Mouse (Mus musculus) urinary bladder, postnatal 4 days (tissue): ENCODE results near the gene Gpx3.
"Not testable (repeated sequence)": the region's sequence is repeated elsewhere in the genome, so short reads cannot be mapped to it uniquely, and the experiment has no call there.

ENCODE experiments used
- DNase-seq, 2 experiments: peaks; one replicate each; pipeline ENCODE4 v3.0.0; 2021 to 2022; ENCODE audit warnings: low spot score in 2 of 2

Gpx3 gene

DNA sequence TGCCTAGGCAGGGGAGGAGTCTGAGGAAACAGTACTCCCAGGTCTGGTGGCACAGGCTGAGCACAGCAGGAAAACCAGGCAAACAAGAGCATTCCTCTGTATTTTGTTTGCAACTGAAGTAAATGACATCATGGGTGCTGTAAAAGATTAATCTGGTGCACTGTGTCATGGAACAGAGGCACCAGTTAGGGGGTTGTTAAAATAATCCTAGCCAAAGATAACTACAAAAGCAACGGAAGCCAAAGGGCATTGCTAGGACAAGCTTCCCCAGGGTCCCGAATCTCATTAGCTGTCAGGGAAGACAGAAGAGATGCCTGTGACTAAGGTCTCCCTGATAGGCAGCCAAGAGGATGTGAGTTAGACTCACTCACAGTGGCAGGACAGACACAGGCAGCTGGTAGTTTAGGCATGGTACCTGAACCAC, 21.2 kb upstream of the Gpx3 start:
- DNase-seq, result no peak

GRCm38 (mm10) chr11:54882671-54883070, 19.6 kb upstream of the Gpx3 start:
- peak in 1 of 2 experiments; percentile 52 for DNase-seq

- no peak for DNase-seq
Measured at GRCm38 (mm10) chr11:54884197-54884828, 17.9 kb upstream of the Gpx3 start.

DNA sequence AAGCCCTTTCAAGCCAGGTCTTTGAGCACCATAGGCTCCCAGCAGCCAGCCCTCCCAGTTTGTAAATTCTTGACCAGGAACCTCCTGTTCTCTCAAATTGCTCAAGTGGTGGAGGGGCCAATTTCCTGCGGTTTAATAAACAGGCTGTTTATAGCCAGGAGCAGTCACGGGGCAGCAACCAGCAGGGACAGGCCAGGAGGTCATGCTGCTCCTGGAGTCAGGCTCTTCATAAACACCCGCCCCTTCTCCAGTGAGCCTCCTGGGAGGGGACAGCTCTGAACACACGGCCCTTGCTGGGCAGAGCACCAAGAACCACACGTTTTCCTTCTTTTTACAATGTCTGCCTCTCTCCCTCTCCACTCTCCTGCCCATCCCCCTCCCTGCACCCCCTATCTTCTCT, 17.3 kb upstream of the Gpx3 start:
- peak in 1 of 2 experiments; percentile 64 for DNase-seq

GRCm38 (mm10) chr11:54885406-54885805, 16.8 kb upstream of the Gpx3 start:
- DNase-seq, result no peak

GRCm38 (mm10) chr11:54887927-54888326, 14.3 kb upstream of the Gpx3 start:
- no peak for DNase-seq

DNA sequence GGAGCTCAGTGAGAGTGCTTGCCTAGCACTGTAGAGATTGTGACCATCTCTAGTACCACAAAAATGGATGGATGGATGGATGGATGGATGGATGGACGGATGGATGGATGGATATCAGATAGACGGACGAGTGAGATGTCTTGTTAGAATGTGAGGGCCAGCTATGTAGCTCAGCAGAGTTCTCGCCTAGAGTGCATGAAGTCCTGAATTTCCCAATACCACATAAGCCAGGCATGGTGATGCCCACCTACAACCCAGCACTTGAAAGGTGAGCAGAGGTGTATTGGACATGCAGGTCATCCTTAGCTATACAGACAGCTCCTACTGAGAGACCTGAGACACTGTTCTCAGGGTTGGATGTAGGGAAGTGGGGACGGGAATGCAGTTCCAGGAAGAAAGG, 10.9 kb upstream of the Gpx3 start:
- no peak for DNase-seq

- DNase-seq, result no peak
Measured at GRCm38 (mm10) chr11:54892091-54892490, 10.2 kb upstream of the Gpx3 start.

- no peak for DNase-seq
Measured at GRCm38 (mm10) chr11:54894589-54894988, 7.7 kb upstream of the Gpx3 start.

GRCm38 (mm10) chr11:54896646-54897045, 5.6 kb upstream of the Gpx3 start:
- not testable (repeated sequence) for DNase-seq

DNA sequence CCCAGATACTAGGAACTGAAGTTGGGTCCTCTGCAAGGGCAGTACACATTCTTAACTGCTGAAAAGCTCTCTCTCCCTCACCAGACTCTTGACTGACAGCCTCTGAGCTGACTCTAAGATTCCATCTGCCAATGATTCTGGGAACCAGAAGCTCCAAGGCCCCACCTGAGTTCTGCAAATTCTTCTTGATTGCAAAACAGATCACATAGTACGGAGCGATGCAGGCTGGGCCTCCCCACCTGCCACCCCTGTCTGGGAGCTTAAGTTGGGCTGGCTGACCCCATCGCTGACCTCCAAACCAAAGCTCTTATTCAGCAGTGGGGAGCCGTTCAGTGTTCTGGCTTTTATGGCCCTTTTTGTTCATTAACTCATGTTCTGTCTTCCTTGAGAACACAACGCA, 4.8 kb upstream of the Gpx3 start:
- DNase-seq, result no peak

DNA sequence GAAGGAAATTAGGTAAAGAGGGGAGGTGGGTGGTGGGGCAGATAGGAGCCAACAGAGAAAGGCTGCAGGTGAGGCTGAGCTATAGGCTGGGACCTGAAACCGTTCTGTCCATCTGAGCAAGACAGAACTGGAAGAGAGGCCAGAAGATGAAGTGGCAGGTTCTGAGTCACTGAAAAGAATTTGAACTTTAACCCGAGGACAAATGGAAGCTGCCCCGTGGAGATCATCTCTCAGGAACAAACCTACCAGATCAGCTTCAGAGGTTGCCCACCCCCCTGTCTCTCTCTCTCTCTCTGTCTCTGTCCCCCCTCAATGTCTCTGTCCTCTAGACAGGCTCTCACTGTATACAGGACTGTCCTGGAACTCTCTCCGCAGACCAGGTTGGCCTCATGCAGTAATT, 2.6 kb upstream of the Gpx3 start:
- no peak for DNase-seq

DNA sequence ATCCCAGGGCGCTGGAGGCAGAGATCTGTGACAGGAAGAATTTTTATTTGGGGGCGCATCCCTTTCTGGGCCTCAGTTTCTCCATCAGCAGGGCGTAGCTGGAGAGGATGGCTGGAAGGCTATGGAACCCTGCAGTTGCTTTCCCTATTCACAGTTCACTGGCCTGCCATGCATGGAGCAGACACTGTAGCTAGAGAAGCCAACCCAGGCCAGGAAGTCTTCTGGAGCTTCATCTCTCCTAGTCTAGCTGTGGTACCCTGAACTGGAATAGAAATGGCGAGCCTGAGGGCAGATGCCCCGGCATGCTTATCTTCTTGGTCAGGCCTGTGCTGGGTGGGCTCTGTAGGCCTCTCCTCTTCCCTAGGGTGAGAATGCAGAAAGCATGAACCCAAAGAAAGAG, 1.1 kb downstream of the Gpx3 start:
- no peak for DNase-seq

GRCm38 (mm10) chr11:54903940-54904706, 1.9 kb downstream of the Gpx3 start:
- peak in 1 of 2 experiments; percentile 36 for DNase-seq

- no peak for DNase-seq
Measured at GRCm38 (mm10) chr11:54905086-54905485, 2.8 kb downstream of the Gpx3 start.

GRCm38 (mm10) chr11:54905931-54906330, 3.7 kb downstream of the Gpx3 start:
- DNase-seq, result no peak

GRCm38 (mm10) chr11:54906466-54906865, 4.2 kb downstream of the Gpx3 start:
- no peak for DNase-seq

DNA sequence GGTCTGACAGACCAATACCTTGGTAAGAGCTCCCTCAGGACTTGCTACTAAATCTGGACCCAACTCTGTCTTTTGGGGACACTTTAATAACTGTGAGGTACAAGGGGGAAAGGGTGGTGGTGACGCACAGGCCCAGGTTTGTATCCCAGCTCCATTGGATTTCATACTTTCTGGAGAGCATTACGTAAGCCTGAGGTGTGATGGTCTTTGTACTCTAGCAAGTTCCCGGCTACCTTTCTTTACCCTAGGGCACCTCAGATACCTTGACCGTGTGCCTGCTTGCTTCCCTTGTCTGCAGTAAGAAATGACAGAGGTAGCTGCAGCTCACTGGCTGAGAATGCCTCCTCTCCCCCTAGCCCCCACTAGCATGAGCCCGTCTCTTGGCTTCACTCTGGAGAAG, 5.0 kb downstream of the Gpx3 start:
- no peak for DNase-seq

- no peak for DNase-seq
Measured at GRCm38 (mm10) chr11:54909273-54909672, 7.0 kb downstream of the Gpx3 start.

DNA sequence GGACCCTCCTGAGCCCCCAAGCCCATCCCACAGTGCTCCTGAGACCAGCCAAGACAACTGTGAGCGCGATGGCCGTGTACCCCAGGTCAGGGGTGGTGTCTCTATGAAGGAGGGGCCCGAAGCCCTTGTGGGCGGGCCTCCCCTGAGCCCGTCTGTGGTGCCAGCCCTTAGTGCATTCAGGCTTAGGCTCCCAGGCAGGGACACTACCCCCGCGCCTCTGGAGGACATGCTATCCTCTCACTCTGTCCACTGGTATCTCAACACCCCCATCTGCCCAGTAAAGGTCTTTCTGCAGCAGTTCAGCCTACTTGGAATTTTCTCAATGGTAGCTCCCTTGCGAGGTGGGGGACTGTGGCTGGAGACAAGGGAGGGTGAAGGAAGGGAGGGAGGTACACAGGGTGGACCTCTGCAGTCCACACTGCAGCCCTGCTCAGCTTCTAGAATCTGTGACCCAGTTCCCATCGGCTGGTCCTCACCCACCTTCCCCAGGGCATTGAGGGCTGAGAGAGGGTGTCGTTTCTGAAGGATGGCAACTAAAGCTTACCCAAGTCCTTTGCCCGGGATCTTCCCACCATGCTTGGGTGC, 7.9 kb downstream of the Gpx3 start:
- no peak for DNase-seq

DNA sequence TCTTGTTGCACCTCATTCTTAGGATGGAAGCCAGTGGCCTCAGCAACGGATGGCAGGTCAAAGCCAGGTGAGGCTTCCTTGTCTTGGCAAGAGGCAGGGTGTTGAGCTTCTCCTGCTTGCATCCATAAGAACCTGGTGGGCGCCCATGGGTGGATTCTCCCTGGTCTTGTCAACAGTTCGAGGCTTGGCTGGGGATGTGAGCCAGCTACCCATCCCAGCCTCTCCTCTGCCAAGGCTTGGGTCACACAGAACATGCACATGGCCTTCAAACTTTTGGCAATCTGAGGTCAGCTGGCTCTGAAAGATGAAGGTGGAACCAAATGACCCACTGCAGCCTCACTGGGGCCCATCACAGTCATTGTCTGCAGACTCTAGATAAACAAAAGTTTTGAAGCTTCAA, 8.9 kb downstream of the Gpx3 start:
- no peak for DNase-seq

DNA sequence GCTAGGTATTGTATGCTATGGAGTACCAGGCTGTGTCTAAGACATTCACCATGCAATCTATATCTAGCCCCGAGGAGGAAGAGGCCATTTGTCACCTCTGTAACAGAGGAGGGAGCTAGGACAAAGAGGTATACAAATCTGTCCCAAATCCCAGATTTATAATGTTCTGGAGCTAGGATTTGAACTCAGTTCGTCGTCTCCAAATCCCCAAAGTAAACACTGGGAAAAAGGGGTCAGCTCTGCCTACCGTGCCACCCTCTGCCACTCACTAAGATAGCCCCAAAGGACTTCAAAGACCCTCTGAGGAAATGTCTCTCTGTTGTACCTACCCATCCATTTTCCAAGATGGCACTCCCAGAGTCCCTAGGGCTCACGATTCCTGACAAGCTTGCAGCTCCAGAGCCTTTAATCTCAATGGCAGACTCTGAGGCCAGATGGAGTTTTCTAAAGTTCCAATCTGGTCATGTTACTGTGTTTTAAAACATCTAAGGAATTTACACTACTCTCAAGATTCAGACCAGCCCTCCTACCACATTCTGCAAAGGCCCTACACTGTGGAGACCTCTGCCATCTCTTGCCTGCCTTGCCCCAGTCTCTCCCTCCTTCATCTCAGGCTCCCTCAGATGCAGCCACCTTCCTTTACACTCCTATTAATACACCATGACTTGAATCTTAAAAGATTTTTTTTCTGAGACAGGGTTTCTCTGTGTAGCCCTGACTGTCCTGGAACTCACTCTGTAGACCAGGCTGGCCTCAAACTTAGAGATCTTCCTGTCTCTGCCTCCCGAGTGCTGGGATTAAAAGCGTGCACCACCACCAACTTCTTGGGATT, 9.6 kb downstream of the Gpx3 start:
- DNase-seq, result no peak
